Mouse (Mus musculus): ENCODE results near the gene Cyb561d1.
A peak's percentile ranks its signal among the peaks of the same experiment; 100 is the strongest.

Cyb561d1 gene

GRCm38 (mm10) chr3:108209946-108210770, 9.1 kb upstream of the Cyb561d1 start:
- Histone ChIP-seq H3K27me3 (ENCODE audit: control insufficient read depth, insufficient read depth, low read length, poor library complexity, severe bottlenecking) (no peaks in the 10 kb centered on the region), H3K36me3 (ENCODE audit: control insufficient read depth, insufficient read depth, low read length, poor library complexity, severe bottlenecking) (peaks cover 2% of the 10 kb centered on the region)
- DNase-seq (ENCODE audit: low read depth, low spot score) = peak; percentile 97

DNA sequence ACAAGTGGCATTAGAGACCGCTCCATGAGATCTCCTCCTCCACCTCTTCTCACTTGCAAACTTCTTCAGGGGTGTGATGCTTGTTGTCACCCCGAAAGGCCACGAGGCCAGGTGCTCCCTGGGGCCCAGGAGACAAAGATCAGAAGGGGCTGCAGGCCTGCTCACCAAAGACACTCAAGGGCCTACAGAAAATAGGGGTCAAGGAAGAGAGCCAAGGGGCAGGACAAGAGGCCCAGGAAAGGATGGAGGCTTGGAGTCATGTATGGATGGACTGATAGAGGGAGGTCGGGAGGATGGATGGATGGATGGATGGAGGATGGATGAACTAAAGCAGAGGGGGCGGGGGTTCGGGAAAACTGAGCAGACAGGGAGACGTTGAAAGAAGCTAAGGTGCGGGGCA, 8.5 kb upstream of the Cyb561d1 start:
- DNase-seq (ENCODE audit: low read depth, low spot score) = no peak
- no peaks in the 10 kb centered on the region for H3K27me3 ChIP-seq (ENCODE audit: control insufficient read depth, insufficient read depth, low read length, poor library complexity, severe bottlenecking)

DNA sequence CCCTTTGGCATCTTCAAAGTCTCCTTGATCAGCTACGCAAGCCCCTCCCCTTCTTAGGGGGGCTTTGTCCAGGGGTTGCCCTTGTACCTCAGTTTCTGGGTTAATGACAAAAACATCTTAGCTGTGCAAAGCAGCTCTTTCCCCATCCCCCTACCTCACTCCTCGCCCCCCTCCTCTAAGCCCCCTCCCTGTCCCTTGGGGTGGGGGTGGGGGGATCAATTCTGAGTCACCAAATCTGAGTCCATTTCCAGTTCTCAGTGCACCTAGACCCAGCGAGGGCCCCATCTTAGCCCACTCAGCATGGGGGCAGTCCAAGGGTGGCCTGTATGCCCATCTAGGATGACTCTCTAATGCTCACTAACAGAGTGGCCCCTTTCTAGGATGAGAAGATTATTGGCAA, 8.0 kb upstream of the Cyb561d1 start:
- DNase-seq (ENCODE audit: low read depth, low spot score) = no peak
- Histone ChIP-seq H3K36me3 (ENCODE audit: control insufficient read depth, insufficient read depth, low read length, poor library complexity, severe bottlenecking) (peaks cover 2% of the 10 kb centered on the region), H3K27me3 (ENCODE audit: control insufficient read depth, insufficient read depth, low read length, poor library complexity, severe bottlenecking) (no peaks in the 10 kb centered on the region)

More for the DNA sequence above, 8.5 kb upstream of the Cyb561d1 start:
- peaks cover 2% of the 10 kb centered on the region for H3K36me3 ChIP-seq (ENCODE audit: control insufficient read depth, insufficient read depth, low read length, poor library complexity, severe bottlenecking)

- Histone ChIP-seq H3K27me3 (ENCODE audit: control insufficient read depth, insufficient read depth, low read length, poor library complexity, severe bottlenecking) (no peaks in the 10 kb centered on the region), H3K36me3 (ENCODE audit: control insufficient read depth, insufficient read depth, low read length, poor library complexity, severe bottlenecking) (peaks cover 2% of the 10 kb centered on the region)
- DNase-seq (ENCODE audit: low read depth, low spot score) = no peak
These were observed 5.8 kb upstream of the Cyb561d1 start for GRCm38 (mm10) chr3:108206731-108207375.

GRCm38 (mm10) chr3:108205601-108206000, 4.6 kb upstream of the Cyb561d1 start:
- DNase-seq (ENCODE audit: low read depth, low spot score) = no peak
- Histone ChIP-seq H3K27me3 (ENCODE audit: control insufficient read depth, insufficient read depth, low read length, poor library complexity, severe bottlenecking) (no peaks in the 10 kb centered on the region), H3K36me3 (ENCODE audit: control insufficient read depth, insufficient read depth, low read length, poor library complexity, severe bottlenecking) (peaks cover 2% of the 10 kb centered on the region)

DNA sequence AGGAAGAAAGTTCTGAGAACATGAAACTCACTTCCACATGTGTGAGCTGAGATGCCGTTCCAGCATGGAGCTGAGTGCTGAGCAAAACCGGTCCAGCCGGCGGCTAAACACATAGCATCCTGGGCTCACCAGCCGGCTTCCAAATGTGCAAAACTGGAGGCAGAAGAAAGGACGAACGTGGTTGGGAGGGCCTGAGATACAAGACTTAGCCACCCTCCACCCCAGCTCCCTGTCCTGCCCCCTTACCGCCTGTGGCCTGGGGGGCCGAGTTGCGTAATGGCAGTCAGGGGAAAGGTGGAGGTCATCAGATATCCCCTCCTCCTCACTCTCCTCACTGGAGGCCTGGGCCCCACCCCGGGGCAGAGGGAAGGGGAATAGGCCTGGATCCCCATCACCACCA, 3.5 kb upstream of the Cyb561d1 start:
- no peak for DNase-seq (ENCODE audit: low read depth, low spot score)
- Histone ChIP-seq H3K27me3 (ENCODE audit: control insufficient read depth, insufficient read depth, low read length, poor library complexity, severe bottlenecking) (no peaks in the 10 kb centered on the region), H3K36me3 (ENCODE audit: control insufficient read depth, insufficient read depth, low read length, poor library complexity, severe bottlenecking) (peaks cover 2% of the 10 kb centered on the region)

- Histone ChIP-seq H3K27me3 (ENCODE audit: control insufficient read depth, insufficient read depth, low read length, poor library complexity, severe bottlenecking) (no peaks in the 10 kb centered on the region), H3K36me3 (ENCODE audit: control insufficient read depth, insufficient read depth, low read length, poor library complexity, severe bottlenecking) (peaks cover 2% of the 10 kb centered on the region)
- DNase-seq (ENCODE audit: low read depth, low spot score) = peak; percentile 84
These were observed 2.8 kb upstream of the Cyb561d1 start for GRCm38 (mm10) chr3:108203621-108204325.

DNA sequence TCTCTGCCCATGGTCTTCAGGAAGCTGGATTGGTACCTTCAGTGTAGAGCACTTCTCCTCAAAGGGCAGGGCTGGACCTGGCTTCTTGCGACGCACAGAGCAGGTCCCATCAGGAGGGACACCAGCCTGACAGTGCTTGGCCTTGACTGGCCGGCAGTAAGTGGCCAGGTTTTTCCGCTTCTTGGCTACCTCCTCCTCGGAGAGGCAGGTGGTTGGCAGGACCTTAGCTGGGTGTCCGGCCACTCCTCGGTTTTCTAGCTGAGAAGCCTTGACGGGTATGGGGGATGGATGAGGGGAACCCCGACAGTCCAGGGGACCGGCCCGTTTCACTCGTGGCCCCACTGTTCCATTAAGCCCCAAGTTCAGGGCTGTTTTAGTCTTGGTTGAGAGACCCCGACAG, 2.2 kb upstream of the Cyb561d1 start:
- DNase-seq (ENCODE audit: low read depth, low spot score) = no peak
- peaks cover 3% of the 10 kb centered on the region for H3K36me3 ChIP-seq (ENCODE audit: control insufficient read depth, insufficient read depth, low read length, poor library complexity, severe bottlenecking)
- no peaks in the 10 kb centered on the region for H3K27me3 ChIP-seq (ENCODE audit: control insufficient read depth, insufficient read depth, low read length, poor library complexity, severe bottlenecking)

DNA sequence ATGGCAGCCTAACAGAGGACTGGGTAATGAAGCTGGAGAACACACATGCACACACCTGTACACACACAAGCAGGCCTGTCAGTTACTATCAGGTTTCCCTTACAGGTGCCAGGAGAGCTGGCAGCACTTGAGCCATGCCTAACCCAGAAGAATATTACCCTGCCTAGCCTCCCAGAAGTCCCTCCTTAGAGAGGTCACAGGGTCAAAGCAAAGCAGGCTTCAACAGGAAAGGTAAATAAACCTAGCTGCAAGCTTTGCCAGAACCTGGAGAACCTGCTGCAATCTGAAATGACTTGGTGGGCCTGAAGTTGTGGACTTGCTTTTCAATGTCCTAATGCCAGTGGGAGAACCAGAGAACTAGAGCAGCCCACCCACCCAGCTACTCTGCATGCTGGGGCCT, 1.5 kb upstream of the Cyb561d1 start:
- DNase-seq (ENCODE audit: low read depth, low spot score) = no peak
- Histone ChIP-seq H3K27me3 (ENCODE audit: control insufficient read depth, insufficient read depth, low read length, poor library complexity, severe bottlenecking) (no peaks in the 10 kb centered on the region), H3K36me3 (ENCODE audit: control insufficient read depth, insufficient read depth, low read length, poor library complexity, severe bottlenecking) (peaks cover 4% of the 10 kb centered on the region; the same call in 1 of the 2 replicates)

DNA sequence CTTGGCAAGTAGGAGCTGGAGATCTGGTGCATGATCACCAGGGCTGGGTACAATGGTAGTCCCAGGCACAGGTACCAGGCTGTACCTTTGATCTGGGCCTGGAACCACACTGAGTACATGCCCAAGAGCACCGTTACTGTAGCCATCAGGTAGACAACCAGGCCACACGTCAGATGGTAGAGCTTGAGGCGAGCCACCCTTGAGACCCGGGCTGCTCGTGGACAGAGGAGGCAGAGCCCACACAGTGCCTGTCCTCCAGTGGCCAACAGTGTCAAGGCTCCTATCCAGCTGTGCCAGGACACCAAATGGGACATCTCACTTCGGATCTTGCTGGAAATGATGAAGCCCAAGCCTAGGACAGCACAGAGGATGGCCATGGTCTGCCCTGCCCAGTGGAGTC, 1.8 kb downstream of the Cyb561d1 start:
- DNase-seq (ENCODE audit: low read depth, low spot score) = no peak

GRCm38 (mm10) chr3:108197066-108197497, 3.9 kb downstream of the Cyb561d1 start:
- Histone ChIP-seq H3K27me3 (ENCODE audit: control insufficient read depth, insufficient read depth, low read length, poor library complexity, severe bottlenecking) (no peaks in the 10 kb centered on the region), H3K36me3 (ENCODE audit: control insufficient read depth, insufficient read depth, low read length, poor library complexity, severe bottlenecking) (0 out of 2 replicates have a peak, but pooled peaks cover 2% of the 10 kb centered on the region)
- DNase-seq (ENCODE audit: low read depth, low spot score) = no peak

More for the DNA sequence above, 1.8 kb downstream of the Cyb561d1 start:
- Histone ChIP-seq H3K27me3 (ENCODE audit: control insufficient read depth, insufficient read depth, low read length, poor library complexity, severe bottlenecking) (no peaks in the 10 kb centered on the region), H3K36me3 (ENCODE audit: control insufficient read depth, insufficient read depth, low read length, poor library complexity, severe bottlenecking) (peaks cover 2% of the 10 kb centered on the region; the same call in 1 of the 2 replicates)

GRCm38 (mm10) chr3:108195941-108196590, 4.9 kb downstream of the Cyb561d1 start:
- H3K27me3 ChIP-seq (ENCODE audit: control insufficient read depth, insufficient read depth, low read length, poor library complexity, severe bottlenecking) = no peaks in the 10 kb centered on the region
- no peak for DNase-seq (ENCODE audit: low read depth, low spot score)
- 0 out of 2 replicates have a peak, but pooled peaks cover 2% of the 10 kb centered on the region for H3K36me3 ChIP-seq (ENCODE audit: control insufficient read depth, insufficient read depth, low read length, poor library complexity, severe bottlenecking)

- Histone ChIP-seq H3K36me3 (ENCODE audit: control insufficient read depth, insufficient read depth, low read length, poor library complexity, severe bottlenecking) (0 out of 2 replicates have a peak, but pooled peaks cover 2% of the 10 kb centered on the region), H3K27me3 (ENCODE audit: control insufficient read depth, insufficient read depth, low read length, poor library complexity, severe bottlenecking) (no peaks in the 10 kb centered on the region)
- DNase-seq (ENCODE audit: low read depth, low spot score) = no peak
These were observed 5.7 kb downstream of the Cyb561d1 start for GRCm38 (mm10) chr3:108195287-108195686.

- no peaks in the 10 kb centered on the region for H3K27me3 ChIP-seq (ENCODE audit: control insufficient read depth, insufficient read depth, low read length, poor library complexity, severe bottlenecking)
- DNase-seq (ENCODE audit: low read depth, low spot score) = no peak
- 0 out of 2 replicates have a peak, but pooled peaks cover 2% of the 10 kb centered on the region for H3K36me3 ChIP-seq (ENCODE audit: control insufficient read depth, insufficient read depth, low read length, poor library complexity, severe bottlenecking)
These were observed 7.3 kb downstream of the Cyb561d1 start for GRCm38 (mm10) chr3:108193686-108194085.

Measured in splenic B cell, adult 2 months (primary cell).